Mouse (Mus musculus) CD4-positive, CD25-positive, alpha-beta regulatory T cell, adult 2 months (primary cell): ENCODE data around the gene Apol10b.
"Not testable (repeated sequence)": the region's sequence is repeated elsewhere in the genome, so short reads cannot be mapped to it uniquely, and the experiment has no call there.

Experiments
- DNase-seq: peaks from one replicate; pipeline ENCODE4 v3.0.0-alpha.2; 2012; ENCODE audit warnings: low read depth, low spot score

Apol10b gene

DNA sequence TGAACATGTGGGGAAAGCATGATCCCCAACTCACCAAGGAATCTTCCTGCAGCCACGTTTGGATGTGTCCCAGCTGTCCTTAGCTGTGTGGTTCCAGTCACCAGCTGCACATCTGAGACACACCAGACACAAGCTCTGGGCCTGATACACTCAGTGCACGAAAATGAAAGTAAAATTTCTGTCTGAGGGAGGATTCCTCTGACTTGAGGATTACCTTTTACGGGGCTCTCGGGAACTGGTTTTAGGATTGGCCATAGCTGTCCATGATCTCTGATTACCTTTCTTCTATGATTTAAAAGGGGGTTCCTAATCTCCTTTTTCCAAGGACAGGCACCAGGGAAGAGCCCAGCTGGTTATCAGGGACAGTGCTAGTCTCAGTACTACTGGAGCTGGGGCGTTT is at the start of gene Apol10b:
Apol10b (minus strand) TSS at position 165 of the 400 bp plus-strand sequence.
- DNase-seq = no peak

DNA sequence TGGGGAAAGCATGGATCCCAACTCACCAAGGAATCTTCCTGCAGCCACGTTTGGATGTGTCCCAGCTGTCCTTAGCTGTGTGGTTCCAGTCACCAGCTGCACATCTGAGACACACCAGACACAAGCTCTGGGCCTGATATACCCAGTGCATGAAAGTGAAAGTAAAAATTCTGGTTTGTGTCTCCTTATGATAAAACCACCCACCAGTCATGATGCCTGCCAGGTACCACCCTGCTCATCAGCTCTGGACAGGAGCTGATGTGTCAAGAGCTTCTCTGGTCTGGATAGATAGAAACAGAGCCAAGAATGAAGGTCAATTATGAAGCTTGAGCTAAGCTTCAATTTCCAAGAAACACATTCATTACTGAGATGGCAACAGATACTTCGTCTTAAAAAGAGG is 47.3 kb upstream of the Apol10b start, which contains the start of gene Apol11b:
Apol11b (minus strand) TSS at position 111 of the 400 bp plus-strand sequence.
- DNase-seq = not testable (repeated sequence)

DNA sequence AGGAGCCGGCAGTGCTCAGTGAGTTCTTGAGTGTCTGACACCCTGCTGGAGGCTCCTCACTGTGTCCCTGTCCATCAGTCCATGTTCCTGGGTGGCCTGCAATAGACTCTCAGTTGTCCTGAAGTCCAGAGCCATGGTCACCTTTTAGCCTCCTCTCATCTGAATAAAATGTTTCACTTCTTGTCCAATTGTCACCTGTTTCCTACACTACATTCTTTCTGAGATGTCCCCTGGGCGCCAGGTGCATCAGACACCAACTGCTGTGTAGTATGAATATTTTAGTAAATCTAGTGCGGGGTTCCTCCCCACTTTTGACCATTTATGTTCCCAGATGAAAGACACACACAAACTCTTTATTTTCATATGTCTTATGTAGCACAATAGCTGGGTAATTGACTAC is 33.9 kb upstream of the Apol10b start:
- DNase-seq = not testable (repeated sequence)

DNA sequence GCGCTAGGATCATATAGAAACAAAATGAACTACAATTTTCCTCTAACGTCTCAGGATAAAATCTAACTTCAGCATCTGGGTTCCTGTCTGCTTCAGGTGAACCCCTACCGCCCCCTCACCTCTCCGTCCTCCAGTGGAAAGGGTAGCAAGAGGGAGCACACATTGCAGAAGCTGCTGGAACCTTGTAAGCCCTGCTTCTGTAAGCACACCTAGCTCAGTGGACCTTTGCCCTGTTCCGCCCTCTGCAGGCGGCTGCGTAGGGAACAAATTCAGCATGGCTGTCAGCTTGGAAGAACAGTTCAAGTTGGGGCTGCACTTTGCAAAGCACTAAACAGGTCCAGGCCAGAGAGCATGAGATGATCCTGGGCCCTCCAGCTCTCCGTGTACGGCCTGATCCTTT is 32.7 kb upstream of the Apol10b start:
- not testable (repeated sequence) for DNase-seq

DNA sequence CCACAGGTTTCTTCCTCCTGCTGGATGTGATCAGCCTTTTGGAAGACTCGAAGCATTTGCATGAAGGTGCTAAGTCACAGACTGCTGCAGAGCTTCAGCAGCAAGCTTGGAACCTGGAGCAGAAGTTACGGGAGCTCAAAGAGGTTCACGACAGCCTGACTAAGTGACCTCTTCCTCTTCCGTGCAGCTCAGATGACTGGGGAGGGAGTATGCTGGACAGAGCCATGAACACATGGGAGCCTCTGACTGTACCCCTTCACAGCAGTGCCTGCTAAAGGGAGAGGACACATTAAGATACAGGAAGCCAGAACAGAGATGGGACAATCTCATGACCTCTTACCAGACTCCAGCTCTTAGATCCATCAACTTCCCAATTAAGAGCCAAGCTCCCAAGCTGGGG is 30.5 kb upstream of the Apol10b start:
- DNase-seq = not testable (repeated sequence)

DNA sequence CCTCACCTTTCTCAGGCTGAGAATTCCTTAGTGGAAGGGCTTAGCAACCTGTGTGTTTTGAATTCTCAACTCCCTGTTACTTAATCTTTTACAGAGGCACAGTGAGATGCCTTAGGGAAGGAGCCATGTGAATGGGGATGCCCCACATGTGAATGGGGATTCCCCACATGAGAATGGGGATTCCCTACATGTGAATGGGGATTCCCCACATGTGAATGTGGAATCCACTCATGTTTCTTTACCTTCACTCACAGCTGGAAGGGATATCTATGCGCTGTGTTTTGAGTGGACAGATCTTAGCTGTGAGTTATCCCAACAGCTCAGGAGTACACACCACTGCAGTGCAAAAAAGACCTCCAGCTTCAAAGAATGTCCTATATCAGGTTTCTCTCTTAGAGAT is 28.8 kb upstream of the Apol10b start:
- peak; percentile 53 for DNase-seq

DNA sequence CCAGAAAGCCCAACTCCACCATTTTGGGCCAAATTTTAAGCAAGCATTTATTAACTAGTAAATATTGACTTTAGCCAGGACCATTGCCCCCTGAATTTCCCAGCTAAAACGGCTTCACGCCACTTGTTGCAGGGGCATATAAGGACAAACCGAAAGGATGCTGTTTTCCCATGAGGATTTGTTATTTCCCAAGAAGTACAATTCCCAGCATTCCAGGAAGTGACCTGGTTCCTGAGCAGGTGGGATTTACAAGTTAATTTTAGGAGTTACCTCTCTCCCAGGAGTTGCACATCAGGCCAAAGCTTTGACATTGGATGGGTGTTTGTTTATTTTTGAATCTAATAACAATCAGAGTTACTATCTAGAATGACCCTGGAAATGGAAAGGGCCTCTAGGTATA is 10.1 kb upstream of the Apol10b start:
- no peak for DNase-seq

DNA sequence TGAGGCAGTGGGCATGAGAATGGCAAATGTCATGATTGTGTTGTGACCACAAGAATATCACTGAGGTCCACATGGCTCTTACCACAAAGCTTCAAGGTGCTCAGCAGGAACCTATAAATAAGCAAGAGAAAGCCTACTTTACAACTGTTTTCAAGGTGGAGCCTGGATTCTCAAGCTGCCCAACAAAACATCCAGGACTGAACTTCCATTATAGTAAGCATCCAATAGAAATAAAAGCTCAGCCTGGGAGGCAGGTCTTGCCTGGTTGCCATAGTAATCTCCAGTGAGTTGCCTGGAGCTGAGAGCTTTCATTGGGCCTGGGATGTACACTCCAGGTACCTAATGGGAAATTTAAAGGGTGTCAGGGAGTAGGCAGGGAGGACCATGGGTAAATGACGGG is 3.0 kb upstream of the Apol10b start, which contains the start of gene Gm36245:
Gm36245 (plus strand) TSS at position 301 of the 400 bp plus-strand sequence.
- DNase-seq = no peak

DNA sequence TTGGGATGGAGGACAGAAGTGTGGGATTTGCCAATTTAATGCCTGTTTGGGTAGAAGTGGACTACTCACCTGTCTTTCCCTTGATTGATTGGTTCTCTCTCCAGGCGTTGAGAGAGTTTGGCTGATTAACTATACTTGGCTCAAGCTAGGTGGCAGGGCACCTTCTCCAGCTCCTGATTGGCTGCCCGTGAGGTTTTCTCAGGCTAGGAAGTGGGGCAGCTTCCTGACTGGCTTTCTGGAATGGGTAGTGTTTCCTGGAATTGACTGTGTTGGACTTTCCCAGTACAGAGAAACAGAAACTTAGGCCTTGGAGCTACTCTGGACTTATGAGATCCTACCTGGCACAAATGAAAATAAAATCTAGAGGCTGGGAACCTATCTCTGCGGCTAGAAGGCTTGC is 2.5 kb upstream of the Apol10b start:
- no peak for DNase-seq

DNA sequence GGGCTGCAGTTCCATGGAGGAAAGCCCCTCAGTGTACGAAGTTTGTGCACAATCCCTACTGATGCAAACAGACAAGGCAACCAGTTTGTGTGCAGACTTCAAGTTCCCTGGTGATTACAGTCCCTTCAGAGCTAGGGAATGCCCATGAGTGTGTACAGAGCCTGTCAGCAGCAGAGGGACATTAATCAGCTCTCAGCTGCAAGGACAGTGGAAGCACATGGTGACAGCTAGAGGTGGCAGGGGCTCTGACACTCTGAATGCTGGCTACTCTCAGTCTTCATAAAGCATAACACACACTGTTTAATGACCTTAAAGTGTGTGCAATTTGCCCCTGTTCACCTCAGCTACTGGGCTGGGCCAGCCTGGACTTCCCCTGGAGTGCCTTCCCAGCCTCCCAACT is 2.4 kb downstream of the Apol10b start:
- DNase-seq = no peak

DNA sequence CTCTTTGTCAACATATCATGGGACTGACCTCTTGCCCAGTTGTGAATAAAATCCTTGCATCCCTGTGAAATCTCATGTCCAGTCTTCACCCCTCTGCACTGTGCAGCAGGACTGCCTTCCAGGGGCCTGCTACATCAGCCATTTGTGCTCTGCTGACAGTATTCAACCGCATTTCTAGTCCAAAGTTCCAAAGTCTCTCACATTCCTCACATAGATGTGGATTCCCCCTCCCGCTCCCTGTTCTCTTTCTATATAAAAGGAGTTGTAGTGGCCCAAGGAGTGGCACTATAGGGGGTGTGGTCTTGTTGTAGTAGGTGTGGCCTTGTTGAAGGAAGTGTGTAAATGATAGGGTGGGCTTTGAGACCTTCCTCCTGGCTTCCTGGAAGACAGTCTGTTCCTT is 5.0 kb downstream of the Apol10b start:
- no peak for DNase-seq

DNA sequence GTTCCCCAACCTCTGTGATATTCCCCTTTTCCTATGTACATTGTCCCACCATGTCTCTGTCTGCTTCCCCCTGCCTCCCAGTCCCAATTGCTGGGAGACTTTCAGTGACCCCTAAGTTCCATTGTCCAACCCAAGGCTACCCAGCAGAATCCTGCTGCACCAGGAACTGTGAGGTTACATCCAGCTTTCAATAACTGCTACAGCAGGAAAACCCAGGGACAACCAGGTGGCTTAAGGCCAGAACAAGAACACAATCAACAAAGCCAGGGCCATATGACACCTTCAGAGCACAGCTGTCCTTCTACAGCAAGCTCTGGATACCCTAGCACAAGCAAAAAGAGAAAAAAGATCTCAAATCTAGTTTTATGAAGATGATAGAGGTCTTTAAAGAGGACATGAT is 6.9 kb downstream of the Apol10b start:
- DNase-seq = no peak

DNA sequence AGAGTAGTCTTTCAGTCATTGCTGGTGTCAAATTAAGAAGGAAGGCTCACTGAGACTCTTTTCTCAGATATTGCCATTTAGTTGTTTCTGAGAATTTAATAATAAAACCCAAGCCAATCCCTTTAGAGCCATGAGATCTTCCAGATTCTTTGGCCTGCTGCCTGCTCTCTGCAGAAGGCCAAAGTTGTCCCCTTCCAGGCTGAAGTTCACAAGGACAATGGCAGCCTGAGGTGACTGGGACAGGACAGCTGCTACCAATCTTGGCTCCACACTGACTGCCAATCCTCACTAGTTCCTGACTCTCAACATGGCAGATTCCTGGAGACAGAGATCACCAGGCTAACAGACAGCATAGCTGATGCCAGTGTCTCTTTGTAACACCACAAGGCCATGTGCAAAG is 8.9 kb downstream of the Apol10b start:
- DNase-seq = no peak

DNA sequence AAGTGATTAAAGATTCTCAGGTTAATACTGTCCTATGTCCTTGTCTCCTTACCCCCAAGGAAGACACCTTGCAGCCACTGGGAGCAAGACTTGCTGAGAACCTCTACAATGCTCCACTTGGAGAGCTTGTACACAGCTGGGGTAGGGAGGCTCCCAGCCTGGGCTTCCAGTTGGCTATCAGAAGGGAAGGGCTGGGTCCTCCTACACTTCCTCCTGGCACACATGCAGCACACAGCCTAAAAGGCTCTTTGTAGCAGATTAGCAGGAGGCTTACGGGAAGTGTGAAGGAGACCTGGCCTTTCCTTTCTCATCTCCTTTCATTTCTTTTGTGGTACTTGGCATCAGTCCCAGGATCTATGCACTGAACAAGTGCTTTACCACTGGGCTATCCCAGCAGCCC is 14.2 kb downstream of the Apol10b start:
- no peak for DNase-seq

DNA sequence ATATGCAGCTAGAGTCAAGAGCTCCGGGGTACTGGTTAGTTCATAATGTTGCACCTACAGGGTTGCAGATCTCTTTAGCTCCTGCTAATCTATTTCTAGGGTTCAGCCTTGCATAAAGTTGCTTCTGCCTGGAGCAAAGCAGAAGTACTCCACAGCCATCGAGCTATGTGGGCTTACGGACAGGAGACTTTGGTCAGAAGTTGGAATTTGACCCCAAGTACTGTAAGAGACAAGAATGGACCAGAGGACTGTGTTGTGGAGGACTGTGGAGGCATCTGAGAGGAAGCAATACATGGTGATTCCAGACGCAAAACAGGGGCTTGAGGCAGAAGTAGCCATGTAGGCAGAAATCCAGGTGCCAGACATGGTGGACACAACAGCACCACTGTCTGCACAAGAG is 16.6 kb downstream of the Apol10b start:
- no peak for DNase-seq

DNA sequence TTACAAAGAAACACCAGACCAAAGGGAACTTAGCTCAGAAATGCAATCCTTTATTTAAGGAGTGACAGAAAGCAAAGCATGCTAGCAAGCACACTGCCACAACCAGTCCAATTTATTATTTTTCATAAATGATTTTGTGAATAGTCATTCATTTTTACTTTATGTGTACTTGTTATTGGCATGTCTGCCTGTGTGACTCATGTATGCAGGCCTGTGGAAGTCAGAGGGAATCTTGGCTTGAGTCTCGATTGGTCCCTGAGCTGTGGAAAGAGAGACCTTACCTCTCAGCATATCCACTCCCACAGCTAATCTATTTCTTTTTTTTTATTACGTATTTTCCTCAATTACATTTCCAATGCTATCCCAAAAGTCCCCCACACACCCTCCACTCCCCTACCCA is 17.1 kb downstream of the Apol10b start:
- no peak for DNase-seq

DNA sequence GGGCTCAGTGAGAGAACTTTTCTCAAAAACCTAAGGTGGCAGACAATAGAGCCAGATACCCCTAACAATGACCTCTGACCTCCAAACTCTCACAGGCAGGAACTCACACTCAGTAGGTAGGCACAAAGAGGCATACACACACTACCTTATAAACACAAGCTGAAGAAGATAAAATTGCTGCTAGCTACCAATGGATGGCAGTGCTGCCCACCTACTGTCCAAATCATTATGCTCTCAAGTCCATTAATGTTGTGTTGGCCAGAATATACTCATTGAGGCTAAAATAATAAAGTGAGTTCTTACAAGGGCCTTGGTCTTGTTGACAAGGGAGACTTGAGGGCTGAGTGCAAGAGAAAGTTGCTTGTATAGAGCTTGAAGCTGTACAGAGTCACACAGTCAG is 32.7 kb downstream of the Apol10b start:
- no peak for DNase-seq

DNA sequence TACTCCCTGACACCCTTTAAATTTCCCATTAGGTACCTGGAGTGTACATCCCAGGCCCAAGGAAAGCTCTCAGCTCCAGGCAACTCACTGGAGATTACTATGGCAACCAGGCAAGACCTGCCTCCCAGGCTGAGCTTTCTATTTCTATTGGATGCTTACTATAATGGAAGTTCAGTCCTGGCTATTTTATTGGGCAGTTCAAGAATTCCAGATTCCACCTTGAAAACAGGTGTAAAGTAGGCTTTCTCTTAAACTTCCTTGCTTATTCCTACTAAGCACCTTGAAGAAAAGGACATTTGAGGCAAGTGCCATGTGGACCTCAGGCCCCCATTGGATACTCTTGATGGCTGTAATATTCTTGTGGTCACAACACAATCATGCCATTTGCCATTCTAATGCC is 34.1 kb downstream of the Apol10b start, which contains the start of gene 1700025B11Rik:
1700025B11Rik (minus strand) TSS at position 101 of the 400 bp plus-strand sequence.
- DNase-seq = no peak

DNA sequence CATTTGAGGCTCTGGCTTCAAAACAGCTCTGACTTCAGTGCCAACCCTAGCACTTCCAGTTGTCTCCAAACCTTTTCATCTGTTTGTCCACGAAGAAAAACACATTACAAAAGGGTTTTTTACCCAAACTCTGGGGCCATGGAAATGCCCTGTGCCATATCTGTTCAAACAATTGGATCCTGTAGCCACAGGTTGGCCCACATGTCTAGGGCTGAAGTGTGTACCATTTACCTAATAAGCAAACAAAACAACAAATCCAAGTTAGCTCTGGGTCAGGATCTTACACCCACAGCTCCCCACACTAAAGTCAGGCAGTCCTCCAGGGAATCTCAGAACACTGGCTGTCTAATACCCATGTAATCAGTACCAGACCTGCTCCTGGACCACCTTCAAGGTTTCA is 56.7 kb downstream of the Apol10b start:
- not testable (repeated sequence) for DNase-seq
